Mouse (Mus musculus): ENCODE data around the gene Prkag2. TPM values are rescaled to one million over a fixed set of nuclear protein-coding genes. Genes with fewer than 3 reads are reported as not detected.

Prkag2 gene
- polyA plus RNA-seq, 1 experiment, result 60.2 TPM

DNA sequence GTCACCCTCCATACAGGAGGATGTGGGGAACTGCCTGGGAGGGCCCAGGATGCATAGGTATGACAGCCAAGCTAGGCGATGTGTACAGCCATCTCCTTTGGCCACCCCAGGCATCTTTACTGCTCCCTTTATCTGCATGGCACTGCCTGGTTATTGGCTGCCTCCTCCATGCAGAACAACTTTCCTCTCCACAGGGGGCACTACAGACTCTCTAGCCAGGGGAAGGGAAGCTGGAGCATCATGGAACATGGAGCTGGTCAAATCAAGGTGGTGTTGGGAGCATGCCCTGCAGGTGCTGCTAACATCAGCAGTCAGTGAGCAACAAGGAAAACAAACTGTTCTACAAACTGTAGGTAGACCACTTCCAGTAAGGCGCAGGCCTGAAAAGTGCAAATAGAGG is 56.4 kb downstream of the Prkag2 start:
- H3K4me3 ChIP-seq (ENCODE audit: insufficient read depth, low read depth, low read length), result no peak overlapping the region
- H3K4me1 ChIP-seq (ENCODE audit: control insufficient read depth, insufficient read depth, insufficient read length, low read length), result peaks cover 22% of the 10 kb centered on the region
- H3K27ac ChIP-seq (replicated peaks; ENCODE audit: low read depth, low read length), result no peak overlapping the region

DNA sequence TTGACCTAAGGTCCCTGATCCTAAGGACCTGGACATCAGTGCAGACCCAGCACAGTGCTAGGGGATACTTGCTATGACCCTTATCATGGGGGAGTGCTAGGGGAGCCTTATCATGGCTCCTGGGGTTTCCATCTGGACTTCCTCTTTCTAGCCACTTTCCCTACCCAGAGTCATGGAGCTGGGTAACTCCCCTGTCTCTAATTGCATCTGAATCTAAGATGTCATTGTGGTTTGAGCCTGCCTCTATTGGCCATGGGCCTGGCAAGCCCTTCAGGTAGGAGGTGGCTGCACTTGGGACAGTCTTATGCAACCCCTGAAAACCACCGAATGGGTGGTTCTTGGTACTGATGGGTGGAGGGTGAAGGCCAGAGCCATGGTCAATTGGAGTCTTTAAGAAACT is 58.5 kb downstream of the Prkag2 start:
- H3K4me1 ChIP-seq (ENCODE audit: control insufficient read depth, insufficient read depth, insufficient read length, low read length), result peaks cover 23% of the 10 kb centered on the region
- no peak overlapping the region for H3K4me3 ChIP-seq (ENCODE audit: insufficient read depth, low read depth, low read length)
- no peak overlapping the region for H3K27ac ChIP-seq (replicated peaks; ENCODE audit: low read depth, low read length)

DNA sequence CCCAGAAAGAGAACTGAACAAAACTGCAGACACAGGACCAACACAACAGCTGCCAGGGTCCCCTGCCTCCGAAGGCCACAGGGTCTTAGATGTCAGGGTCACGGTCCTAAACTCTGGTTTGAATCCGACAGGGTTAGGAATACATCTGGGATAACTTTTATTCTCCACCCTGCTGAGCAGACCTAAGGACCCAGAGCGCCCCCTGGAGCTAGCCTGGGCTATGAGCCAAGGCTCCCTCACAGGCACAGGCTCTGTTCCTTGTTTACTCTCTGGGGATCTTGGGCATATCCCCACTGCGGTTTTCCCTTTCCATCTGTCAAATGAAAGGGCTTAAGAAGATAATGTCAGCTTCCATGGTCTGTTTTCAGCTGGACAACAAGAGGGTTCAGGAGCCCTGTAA is 59.1 kb downstream of the Prkag2 start:
- Histone ChIP-seq H3K4me1 (ENCODE audit: control insufficient read depth, insufficient read depth, insufficient read length, low read length) (peaks cover 23% of the 10 kb centered on the region), H3K27ac (replicated peaks; ENCODE audit: low read depth, low read length) (no peak overlapping the region), H3K4me3 (ENCODE audit: insufficient read depth, low read depth, low read length) (no peak overlapping the region)

DNA sequence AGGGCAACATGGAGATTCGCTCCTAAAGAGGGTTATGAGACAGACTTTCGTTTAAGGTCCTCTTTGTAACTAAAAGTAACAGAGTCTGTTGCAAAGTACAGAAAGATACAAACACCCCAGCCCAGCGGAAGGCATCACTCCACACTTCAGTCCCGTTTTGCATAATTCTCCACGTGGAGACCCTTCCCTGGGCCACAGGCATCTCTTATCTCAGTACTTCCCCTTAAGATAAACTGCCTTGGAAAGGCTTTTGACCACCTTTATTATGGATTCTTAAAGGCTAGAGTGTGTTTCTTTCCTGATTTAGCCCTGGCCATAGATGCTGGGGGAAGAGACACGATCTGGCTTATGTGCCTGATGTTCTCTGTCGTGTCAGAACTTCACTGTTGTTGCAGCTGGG is 59.5 kb downstream of the Prkag2 start:
- peaks cover 23% of the 10 kb centered on the region for H3K4me1 ChIP-seq (ENCODE audit: control insufficient read depth, insufficient read depth, insufficient read length, low read length)
- H3K4me3 ChIP-seq (ENCODE audit: insufficient read depth, low read depth, low read length), result no peak overlapping the region
- no peak overlapping the region for H3K27ac ChIP-seq (replicated peaks; ENCODE audit: low read depth, low read length)

DNA sequence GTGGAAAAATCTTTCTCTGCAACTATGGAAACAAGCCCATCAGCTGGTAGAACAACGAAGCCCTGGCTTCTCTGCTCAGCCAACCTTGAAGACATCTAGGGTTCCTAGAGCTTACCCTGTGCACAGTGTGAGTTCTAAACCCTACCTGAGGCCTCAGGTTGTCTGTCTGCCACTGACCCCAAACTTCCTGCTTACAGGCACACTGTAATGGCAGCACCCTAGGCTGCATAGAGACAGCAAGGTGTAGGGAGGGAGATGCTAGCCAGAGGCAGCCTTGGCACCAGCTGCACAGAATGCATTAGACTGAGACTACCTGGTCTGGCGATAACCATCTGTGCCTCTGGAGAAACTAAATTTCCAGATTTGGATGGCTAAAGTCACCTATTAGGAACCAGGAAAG is 61.6 kb downstream of the Prkag2 start:
- Histone ChIP-seq H3K4me3 (ENCODE audit: insufficient read depth, low read depth, low read length) (no peak overlapping the region), H3K4me1 (ENCODE audit: control insufficient read depth, insufficient read depth, insufficient read length, low read length) (peaks cover 21% of the 10 kb centered on the region), H3K27ac (replicated peaks; ENCODE audit: low read depth, low read length) (no peak overlapping the region)

DNA sequence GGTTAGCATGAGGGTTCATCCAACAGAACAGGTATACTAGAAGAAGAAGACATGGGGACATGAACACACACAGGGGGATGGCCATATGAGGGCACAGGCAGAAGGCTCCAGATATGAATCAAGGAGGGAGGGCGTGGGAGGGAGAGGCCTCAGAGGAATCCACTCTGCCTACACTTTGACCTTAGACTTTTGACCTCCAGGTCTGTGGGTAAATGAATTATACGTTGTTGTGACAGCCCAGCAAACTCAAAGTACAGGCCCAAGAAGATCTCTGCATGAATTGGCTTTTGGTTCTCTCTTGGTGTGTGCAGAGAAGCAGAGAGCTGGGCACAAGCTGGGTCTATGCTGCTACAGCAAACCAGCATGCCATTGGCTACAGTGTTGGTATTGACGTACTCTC is 65.1 kb downstream of the Prkag2 start:
- peaks cover 9% of the 10 kb centered on the region for H3K4me1 ChIP-seq (ENCODE audit: control insufficient read depth, insufficient read depth, insufficient read length, low read length)
- H3K27ac ChIP-seq (replicated peaks; ENCODE audit: low read depth, low read length), result no peak overlapping the region
- no peak overlapping the region for H3K4me3 ChIP-seq (ENCODE audit: insufficient read depth, low read depth, low read length)

DNA sequence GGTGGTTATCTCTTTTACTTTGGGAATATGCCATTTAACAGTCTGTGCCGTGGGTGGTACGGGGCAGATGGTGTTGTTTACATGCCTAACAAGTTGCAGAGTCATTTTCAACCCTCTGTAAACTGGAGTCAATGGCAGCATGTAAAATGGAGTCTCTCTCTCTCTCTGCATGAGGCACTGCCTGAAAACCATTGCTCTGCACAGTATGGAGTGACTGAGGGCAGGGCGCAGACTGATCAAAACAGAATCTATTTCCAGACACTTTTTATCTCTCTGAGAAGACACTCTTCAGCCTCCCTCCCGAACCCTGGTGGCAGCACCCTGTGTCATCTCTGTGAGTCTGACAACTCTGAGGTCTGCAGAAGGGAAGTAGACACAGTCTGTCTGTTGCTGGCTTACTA is 69.0 kb downstream of the Prkag2 start:
- no peak overlapping the region for H3K27ac ChIP-seq (replicated peaks; ENCODE audit: low read depth, low read length)
- H3K4me1 ChIP-seq (ENCODE audit: control insufficient read depth, insufficient read depth, insufficient read length, low read length), result peaks cover 9% of the 10 kb centered on the region
- no peak overlapping the region for H3K4me3 ChIP-seq (ENCODE audit: insufficient read depth, low read depth, low read length)

DNA sequence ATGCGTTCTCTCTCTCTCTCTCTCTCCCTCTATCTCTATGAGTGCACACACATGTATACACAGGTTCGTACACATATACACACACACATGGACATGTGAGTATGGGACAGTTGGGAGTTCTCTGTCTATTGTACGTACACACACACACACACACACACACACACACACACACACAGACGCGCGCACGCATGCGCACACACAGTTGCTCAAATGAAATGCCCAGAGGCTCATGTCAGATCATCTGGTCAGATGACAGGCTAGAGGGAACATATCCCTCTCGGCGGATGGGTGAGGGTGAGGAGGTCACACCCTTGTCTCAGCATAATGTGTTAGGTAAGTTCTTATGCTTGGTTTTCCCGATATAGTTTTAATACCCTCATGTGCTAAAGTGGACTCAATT is 69.4 kb downstream of the Prkag2 start:
- peaks cover 10% of the 10 kb centered on the region for H3K4me1 ChIP-seq (ENCODE audit: control insufficient read depth, insufficient read depth, insufficient read length, low read length)
- H3K4me3 ChIP-seq (ENCODE audit: insufficient read depth, low read depth, low read length), result no peak overlapping the region
- no peak overlapping the region for H3K27ac ChIP-seq (replicated peaks; ENCODE audit: low read depth, low read length)

DNA sequence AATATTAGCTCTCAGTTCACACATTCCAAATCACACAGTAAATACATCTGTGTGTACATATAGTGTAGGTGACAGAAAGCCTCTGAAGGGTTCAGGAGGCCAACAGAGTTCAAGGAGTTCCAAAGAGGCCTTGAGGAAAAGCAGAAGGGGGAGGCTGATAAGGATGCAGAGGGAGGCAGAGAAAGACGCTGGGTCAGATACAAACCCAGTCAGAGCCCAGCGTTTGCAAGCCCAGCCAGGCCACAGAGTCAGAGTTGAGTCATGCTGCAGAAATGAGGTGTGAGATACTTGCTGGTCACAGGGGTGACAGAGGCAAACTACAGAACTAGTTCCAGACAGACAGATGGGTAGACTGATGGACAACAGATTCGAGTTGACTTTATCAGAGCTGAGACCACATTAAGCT is 70.2 kb downstream of the Prkag2 start:
- Histone ChIP-seq H3K4me1 (ENCODE audit: control insufficient read depth, insufficient read depth, insufficient read length, low read length) (peaks cover 13% of the 10 kb centered on the region), H3K27ac (replicated peaks; ENCODE audit: low read depth, low read length) (no peak overlapping the region), H3K4me3 (ENCODE audit: insufficient read depth, low read depth, low read length) (no peak overlapping the region)

DNA sequence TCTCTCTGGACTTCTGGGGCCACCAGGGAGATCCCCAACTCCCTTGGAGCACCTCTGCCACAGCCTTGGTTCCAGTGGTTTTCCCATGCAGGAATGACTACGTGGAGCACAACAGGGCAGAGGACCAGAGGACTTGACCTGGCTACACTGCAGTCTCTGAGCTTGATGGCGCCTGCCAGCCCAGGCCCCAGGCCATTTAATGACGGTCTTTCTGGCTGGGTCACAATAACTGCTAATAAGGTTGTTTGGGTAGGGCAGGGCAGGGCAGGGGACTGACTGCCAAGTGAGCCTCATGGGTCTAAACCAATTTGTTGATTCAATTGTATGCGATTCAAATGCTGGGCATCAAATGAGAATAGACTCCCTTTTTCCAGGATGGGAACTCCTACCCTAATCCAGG is 72.8 kb downstream of the Prkag2 start:
- Histone ChIP-seq H3K4me1 (ENCODE audit: control insufficient read depth, insufficient read depth, insufficient read length, low read length) (peaks cover 19% of the 10 kb centered on the region), H3K27ac (replicated peaks; ENCODE audit: low read depth, low read length) (no peak overlapping the region), H3K4me3 (ENCODE audit: insufficient read depth, low read depth, low read length) (no peak overlapping the region)

DNA sequence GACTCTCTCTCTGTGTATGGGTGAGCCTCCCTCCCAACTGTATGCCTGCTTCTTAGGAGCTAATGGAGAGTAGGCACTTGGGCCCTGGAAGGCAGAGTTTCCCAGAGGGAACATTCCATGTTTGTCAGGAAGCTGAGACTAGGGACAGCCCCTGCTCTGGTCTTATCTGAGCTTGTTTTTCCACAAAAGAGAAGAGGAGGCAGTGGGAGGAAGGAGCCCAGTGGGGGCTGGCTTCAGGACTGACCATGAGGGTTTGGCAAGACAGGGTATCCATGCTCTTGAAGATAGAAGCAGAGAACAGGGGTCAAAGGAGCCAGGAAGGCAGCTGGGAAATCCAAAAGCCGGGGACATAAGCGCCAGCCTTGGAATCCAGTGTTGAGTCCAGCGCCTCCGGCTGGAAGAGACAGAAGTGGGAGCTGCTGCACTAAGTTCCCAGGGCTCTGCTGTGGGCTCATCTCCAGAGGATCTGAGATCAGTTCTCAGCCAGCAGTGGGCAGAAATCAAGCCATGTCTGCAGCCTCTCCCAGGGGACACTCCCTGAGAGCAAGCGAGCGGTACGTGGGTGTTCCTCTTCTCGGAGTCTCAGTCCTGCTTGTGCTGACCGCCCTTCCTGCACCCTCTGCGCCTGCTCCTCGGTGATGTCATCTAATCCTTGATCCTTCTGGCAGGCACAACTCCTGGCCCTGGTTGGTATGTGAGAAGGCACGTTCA is 75.0 kb downstream of the Prkag2 start:
- Histone ChIP-seq H3K4me3 (ENCODE audit: insufficient read depth, low read depth, low read length) (no peak overlapping the region), H3K4me1 (ENCODE audit: control insufficient read depth, insufficient read depth, insufficient read length, low read length) (peaks cover 14% of the 10 kb centered on the region), H3K27ac (replicated peaks; ENCODE audit: low read depth, low read length) (peak overlapping the region; percentile 25; the same call in 1 of the 2 replicates)

DNA sequence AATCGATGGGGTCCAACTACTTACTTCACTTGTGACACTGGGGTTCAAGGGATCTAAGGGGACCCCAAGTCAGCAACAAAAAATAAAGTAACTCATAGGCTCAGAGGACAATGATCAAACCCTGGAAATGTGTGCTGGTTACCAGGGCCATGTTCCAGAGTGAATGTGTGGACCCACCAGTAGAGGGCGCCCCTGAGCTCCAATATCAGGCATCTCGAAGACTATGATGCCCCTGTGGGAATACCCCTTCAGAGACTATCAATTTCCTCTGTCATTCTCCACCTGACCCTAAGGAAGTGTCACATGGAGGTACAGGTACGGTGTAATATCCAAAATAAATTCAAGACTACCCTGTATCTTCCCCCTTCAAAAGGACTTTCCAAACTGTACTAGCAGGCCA is 77.5 kb downstream of the Prkag2 start:
- Histone ChIP-seq H3K4me1 (ENCODE audit: control insufficient read depth, insufficient read depth, insufficient read length, low read length) (peaks cover 10% of the 10 kb centered on the region), H3K4me3 (ENCODE audit: insufficient read depth, low read depth, low read length) (no peak overlapping the region)

DNA sequence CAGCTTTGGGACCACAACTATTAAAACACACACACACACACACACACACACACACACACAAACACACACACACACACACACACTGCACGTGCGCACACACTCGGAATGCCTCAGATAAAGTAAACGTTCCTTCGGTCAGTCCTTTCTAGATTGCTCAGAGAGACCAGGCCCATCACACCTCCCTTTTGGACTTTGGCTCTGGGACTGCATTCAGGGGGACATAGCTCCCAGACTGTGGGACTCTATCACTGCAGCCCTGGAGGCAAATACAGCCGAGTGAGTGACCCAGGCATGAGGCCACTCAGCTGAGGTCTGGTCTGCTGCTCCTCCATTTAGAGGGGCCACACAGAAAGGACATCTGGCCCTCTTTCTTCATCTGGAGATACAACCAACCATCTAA is 81.2 kb downstream of the Prkag2 start:
- no peak overlapping the region for H3K27ac ChIP-seq (replicated peaks; ENCODE audit: low read depth, low read length)
- H3K4me3 ChIP-seq (ENCODE audit: insufficient read depth, low read depth, low read length), result no peak overlapping the region
- H3K4me1 ChIP-seq (ENCODE audit: control insufficient read depth, insufficient read depth, insufficient read length, low read length), result peaks cover 7% of the 10 kb centered on the region; the same call in 1 of the 2 replicates

More for the DNA sequence above, 77.5 kb downstream of the Prkag2 start:
- H3K27ac ChIP-seq (replicated peaks; ENCODE audit: low read depth, low read length), result no peak overlapping the region

DNA sequence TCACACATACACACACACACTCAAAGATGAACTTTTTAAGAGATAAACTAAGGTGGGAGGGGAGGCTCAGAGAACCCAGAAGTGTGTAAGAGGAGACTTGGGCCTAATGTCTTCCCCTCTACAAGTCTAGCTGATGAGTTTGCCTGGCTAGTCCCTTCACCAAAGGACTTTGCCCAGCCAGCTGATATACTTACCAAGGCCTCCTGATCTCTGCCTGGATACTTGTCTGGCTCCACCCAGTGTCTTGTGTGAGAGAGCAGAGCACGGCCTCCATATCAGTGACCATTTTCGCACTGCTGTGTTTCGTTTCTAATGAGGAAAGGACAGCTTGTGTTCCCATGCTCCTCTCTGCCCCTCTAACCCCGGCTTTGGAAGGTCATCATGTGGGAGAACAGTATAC is 88.3 kb downstream of the Prkag2 start:
- H3K4me3 ChIP-seq (ENCODE audit: insufficient read depth, low read depth, low read length), result no peak overlapping the region
- H3K4me1 ChIP-seq (ENCODE audit: control insufficient read depth, insufficient read depth, insufficient read length, low read length), result peaks cover 13% of the 10 kb centered on the region

DNA sequence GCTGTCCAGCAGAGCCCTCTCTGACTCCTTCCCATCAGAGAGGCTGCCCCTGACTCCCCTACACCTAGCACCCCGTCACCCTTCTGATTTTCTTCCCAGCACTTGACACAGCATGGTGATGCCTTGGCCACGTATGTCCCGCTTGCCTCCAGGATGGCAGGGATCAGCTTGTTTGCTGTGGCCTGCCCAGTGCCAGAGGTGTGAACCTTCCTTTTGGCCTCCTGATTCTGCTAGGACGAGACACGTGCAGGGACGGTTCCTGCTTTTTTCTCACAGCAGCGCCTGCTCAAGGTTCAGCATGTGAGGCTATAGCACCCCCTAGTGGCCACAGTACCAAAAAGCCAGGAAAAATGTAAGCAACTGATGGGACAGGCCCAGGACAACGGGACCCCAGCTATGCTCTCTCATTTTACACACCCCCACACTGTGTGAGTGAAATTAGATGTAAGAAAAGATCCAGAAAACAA is 89.4 kb downstream of the Prkag2 start:
- H3K27ac ChIP-seq (replicated peaks; ENCODE audit: low read depth, low read length), result 0 out of 2 replicates have a peak overlapping the region, but pooled peaks have one; percentile 0
- H3K4me1 ChIP-seq (ENCODE audit: control insufficient read depth, insufficient read depth, insufficient read length, low read length), result peaks cover 13% of the 10 kb centered on the region
- no peak overlapping the region for H3K4me3 ChIP-seq (ENCODE audit: insufficient read depth, low read depth, low read length)

More for the DNA sequence above, 88.3 kb downstream of the Prkag2 start:
- no peak overlapping the region for H3K27ac ChIP-seq (replicated peaks; ENCODE audit: low read depth, low read length)

DNA sequence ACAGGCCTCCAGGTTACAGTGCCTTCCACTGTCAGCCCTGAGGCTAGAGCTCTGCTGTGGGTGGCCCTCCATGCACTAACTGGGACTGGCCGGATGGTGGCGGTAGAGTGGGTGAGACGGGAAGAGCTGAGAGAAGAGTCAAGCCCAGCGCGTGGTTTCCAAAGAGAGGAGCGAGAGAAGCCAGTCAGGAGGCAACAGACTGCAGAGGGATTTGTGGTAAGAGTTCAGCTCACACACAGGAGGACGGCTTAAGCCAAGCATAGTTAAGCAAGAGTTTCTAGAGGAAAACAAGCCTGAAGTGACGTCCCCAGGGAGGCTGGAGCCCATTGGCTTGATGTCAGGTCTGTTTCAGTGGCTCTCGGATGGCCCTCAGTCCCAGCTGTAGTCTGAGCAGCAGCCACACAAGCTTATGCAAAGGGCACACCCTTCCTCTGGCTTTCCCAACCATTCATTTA is 90.0 kb downstream of the Prkag2 start:
- Histone ChIP-seq H3K27ac (replicated peaks; ENCODE audit: low read depth, low read length) (no peak overlapping the region), H3K4me3 (ENCODE audit: insufficient read depth, low read depth, low read length) (no peak overlapping the region), H3K4me1 (ENCODE audit: control insufficient read depth, insufficient read depth, insufficient read length, low read length) (peaks cover 11% of the 10 kb centered on the region)

Data from brown adipose tissue, adult 24 weeks (tissue).